Mouse (Mus musculus) midbrain, embryonic 14.5 days (tissue): ENCODE data around the gene Rapgef5. TPM values are rescaled to one million over a fixed set of nuclear protein-coding genes. Genes with fewer than 3 reads are reported as not detected.

ENCODE experiments used
- ATAC-seq: fragments of 200-750 bp; cut with Nextera tagmentation; 2 replicates; pipeline ENCODE4 v1.8.0; 2017; ENCODE audit warnings: moderate number of reproducible peaks, moderate library complexity; ENCODE audit not compliant: low FRiP score, low TSS enrichment
- DNase-seq: peaks from one replicate; pipeline ENCODE4 v3.0.0-alpha.2; 2015
- H3K27ac ChIP-seq: fragments of 300-500 bp; sonication (generic); replicated peaks from 2 replicates; pipeline ENCODE4 v1.5.1; 2014; ENCODE audit warnings: mild to moderate bottlenecking, low read depth, low read length, moderate library complexity
- H3K27me3 ChIP-seq: fragments of 300-500 bp; sonication (generic); 2 replicates; pipeline ENCODE4 v1.6.1; 2014; ENCODE audit warnings: low read length, control low read depth, mixed read lengths; ENCODE audit not compliant: control insufficient read depth, insufficient read depth
- H3K36me3 ChIP-seq: fragments of 300-500 bp; sonication (generic); 2 replicates; pipeline ENCODE4 v1.6.1; 2014; ENCODE audit warnings: low read length, control low read depth; ENCODE audit not compliant: control insufficient read depth, insufficient read depth
- H3K4me1 ChIP-seq: fragments of 300-500 bp; sonication (generic); 2 replicates; pipeline ENCODE4 v1.6.1; 2014; ENCODE audit warnings: mild to moderate bottlenecking, antibody characterized with exemption, low read length, control low read depth; ENCODE audit not compliant: control insufficient read depth, insufficient read depth
- H3K4me2 ChIP-seq: fragments of 300-500 bp; sonication (generic); 2 replicates; pipeline ENCODE4 v1.6.1; 2014; ENCODE audit warnings: mild to moderate bottlenecking, low read length, moderate library complexity
- H3K4me3 ChIP-seq: fragments of 300-500 bp; sonication (generic); replicated peaks from 2 replicates; pipeline ENCODE4 v1.5.1; 2014; ENCODE audit warnings: low read depth, low read length
- H3K9ac ChIP-seq: fragments of 300-500 bp; sonication (generic); replicated peaks from 2 replicates; pipeline ENCODE4 v1.6.1; 2014; ENCODE audit warnings: mild to moderate bottlenecking, low read length, moderate library complexity
- H3K9me3 ChIP-seq: fragments of 300-500 bp; sonication (generic); 2 replicates; pipeline ENCODE4 v1.6.1; 2016; ENCODE audit warnings: low read length, control low read depth, mixed read lengths; ENCODE audit not compliant: control insufficient read depth
- WGBS: fragments of 180-500 bp; shearing (Covaris S2); extraction: QIAGEN DNeasy Blood & Tissue Kit; methylation state at CpG from one replicate; pipeline ENCODE4 v1.1.7; 2014; 5-methylcytosine and 5-hydroxymethylcytosine counted together
- polyA plus RNA-seq: library from polyadenylated mRNA; unstranded; fragments of >200 nt; fragmentation: Nextera tagmentation; extraction: Ambion mirVana; gene quantifications from 2 replicates; pipeline ENCODE4 v1.2.1, GENCODE M21; 2014

Gene Rapgef5
- polyA plus RNA-seq, 1 experiment from 2014 or later: 50.8 TPM

DNA sequence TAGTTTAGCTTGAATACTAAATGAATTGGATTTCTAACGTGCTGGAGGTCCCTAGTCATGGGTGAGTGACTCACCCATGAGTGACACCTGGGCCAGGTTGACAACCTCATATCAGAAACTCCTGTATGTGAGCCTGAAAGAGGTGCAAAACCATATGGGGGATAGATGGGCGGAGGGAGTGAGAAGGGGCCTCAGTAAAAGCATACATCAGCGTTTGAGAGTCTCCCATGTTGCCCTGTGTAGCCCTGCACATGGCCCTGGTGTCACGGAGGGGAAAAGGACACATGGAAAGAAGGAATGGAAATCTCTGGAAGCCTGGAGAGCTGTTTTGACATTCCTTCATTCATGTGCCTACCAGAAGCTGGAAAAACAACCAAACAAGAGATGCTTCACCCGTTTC, 175.1 kb downstream of the Rapgef5 start:
- Histone ChIP-seq H3K36me3 (no peaks in the 10 kb centered on the region), H3K4me3 (peak overlapping the region; percentile 52), H3K9me3 (no peaks in the 10 kb centered on the region), H3K4me2 (peak overlapping the region; percentile 71), H3K9ac (peak overlapping the region; percentile 24; the same call in 1 of the 2 replicates), H3K27ac (no peak overlapping the region), H3K27me3 (no peaks in the 10 kb centered on the region), H3K4me1 (peaks cover 43% of the 10 kb centered on the region)
- 70% methylated on average over 5 of the region's 5 CpGs for WGBS
- ATAC-seq (no peak), DNase-seq (no peak)

DNA sequence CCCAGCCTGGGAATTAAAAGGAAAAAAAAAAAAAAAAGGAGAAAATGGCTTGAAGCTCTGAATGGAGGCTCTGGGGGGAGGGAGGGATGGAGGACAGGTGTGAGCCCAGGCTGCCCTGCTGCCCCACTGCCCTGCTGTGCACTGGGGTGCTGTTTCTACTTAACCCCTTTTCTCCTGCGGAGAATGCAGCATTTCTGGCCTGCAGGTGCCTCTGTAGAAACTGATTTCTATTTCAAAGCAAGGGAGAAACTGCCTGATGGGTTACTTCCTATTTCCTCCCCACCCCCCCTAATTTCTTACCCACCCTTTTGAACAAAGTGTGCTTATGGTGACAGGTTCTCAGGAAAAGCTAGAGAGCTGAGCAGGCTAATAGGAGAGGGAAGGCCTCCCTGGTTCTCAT, 176.5 kb downstream of the Rapgef5 start:
- WGBS: 36% methylated on average over 1 of the region's 1 CpGs
- ATAC-seq (no peak), DNase-seq (no peak)
- Histone ChIP-seq H3K4me3 (peak overlapping the region; percentile 16), H3K9me3 (no peaks in the 10 kb centered on the region), H3K4me2 (peak overlapping the region; percentile 71), H3K36me3 (no peaks in the 10 kb centered on the region), H3K4me1 (peaks cover 38% of the 10 kb centered on the region), H3K9ac (peak overlapping the region; percentile 34; the same call in 1 of the 2 replicates), H3K27me3 (no peaks in the 10 kb centered on the region), H3K27ac (no peak overlapping the region; the same call in 1 of the 2 replicates)

DNA sequence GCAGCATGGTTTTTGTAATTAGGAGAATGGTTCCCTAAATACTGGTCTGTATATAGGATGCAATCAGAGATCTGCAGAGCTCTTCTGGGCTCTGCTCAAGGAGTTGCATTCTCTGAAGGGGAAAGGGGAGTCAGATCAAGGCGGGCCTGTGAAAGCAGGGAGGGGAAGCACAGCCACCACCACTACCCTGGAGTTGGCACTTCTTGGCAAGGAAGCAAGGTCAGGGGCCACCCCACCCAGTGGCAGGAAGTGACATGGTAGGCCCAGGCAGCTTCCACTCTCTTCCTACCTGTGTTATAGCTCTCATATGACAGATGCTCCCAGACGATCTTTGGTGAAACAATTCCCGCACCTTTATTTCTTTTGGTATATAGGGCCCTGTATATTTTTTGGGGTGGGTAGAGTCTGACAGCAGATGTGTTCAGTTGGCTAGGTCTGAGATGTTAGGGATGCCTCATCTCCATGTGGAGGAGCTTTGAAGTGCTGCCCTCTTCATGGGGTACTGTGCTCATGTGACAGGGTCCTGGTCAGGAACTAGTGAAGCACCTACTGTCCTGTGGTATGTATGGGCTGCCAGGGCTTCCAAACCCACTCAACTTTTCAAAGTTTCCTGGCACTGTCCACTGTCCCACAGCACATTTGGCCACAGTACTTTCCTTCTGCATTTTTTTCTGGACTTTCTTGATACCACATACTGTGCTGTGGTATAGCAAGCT, 183.8 kb downstream of the Rapgef5 start:
- peaks cover 15% of the 10 kb centered on the region for H3K4me1 ChIP-seq
- no peaks in the 10 kb centered on the region for H3K27me3 ChIP-seq
- no peak overlapping the region for H3K4me3 ChIP-seq
- no peaks in the 10 kb centered on the region for H3K36me3 ChIP-seq
- ATAC-seq (no peak), DNase-seq (no peak)
- no peak overlapping the region for H3K9ac ChIP-seq
- no peaks in the 10 kb centered on the region for H3K9me3 ChIP-seq
- 87% methylated on average over 3 of the region's 3 CpGs for WGBS
- no peak overlapping the region for H3K4me2 ChIP-seq
- H3K27ac ChIP-seq: no peak overlapping the region; the same call in 1 of the 2 replicates

DNA sequence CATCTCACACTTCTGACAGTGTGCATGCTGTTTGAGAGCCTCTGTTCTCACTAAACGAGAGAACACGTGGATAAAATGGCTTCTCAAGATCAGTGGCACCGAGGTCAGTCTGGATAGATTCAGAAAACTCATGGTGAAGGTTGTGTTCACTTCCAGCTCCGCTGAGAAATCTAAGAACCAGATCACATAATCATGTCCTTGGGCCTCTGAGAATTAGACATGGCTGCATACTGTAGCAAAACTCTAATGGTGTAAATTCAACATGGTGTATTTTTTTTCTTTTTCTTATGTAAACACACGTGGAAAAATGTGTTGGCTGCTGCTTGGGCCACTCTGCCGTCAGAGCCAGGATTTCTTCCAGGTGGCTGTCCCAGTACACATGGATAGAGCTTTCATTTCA, 184.6 kb downstream of the Rapgef5 start:
- DNase-seq (no peak), ATAC-seq (no peak)
- Histone ChIP-seq H3K4me1 (peaks cover 15% of the 10 kb centered on the region), H3K27me3 (no peaks in the 10 kb centered on the region), H3K36me3 (no peaks in the 10 kb centered on the region), H3K9ac (no peak overlapping the region), H3K4me3 (no peak overlapping the region), H3K27ac (no peak overlapping the region), H3K4me2 (no peak overlapping the region), H3K9me3 (no peaks in the 10 kb centered on the region)
- WGBS: 80% methylated on average over 6 of the region's 6 CpGs

DNA sequence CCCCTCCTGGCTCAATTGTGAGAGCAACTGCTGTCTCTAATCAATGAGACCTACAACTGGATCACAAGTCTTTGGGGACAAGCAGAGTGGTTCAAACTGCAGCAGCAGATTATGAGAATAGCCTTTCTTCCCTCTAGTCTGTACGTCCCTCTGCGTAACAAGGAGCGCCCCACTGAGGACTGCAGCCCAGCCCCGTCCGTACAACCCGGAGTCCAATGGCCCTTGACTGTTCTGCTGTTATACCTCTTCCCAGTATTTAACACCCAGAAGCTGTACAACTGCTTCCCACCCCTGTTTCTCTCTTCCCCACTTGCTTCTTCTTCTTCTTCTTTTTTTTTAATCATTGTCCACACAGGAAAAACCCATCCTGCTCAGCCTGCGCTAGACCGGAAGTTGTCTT, 186.0 kb downstream of the Rapgef5 start:
- WGBS: 85% methylated on average over 8 of the region's 8 CpGs
- no peak overlapping the region for H3K9ac ChIP-seq
- H3K4me2 ChIP-seq: no peak overlapping the region

DNA sequence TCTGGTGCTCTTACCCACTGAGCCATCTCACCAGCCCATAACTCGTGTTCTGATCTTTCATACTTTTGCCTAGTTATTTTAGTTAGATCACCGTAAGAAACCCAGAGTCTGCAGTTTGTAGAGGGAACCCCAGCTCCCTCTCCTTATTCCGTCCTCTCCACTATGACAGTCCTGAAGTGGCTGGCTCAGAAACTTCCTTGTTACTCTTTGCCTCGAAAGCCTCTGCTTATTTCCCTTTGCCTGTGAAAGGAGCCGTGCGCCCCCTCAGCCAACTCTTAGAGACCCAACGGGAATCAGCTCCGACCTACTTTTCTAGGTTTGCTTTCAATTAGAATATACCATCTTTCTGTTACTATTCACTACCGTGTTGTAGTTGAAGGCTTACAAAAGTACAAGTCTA, 186.6 kb downstream of the Rapgef5 start:
- Histone ChIP-seq H3K36me3 (no peaks in the 10 kb centered on the region), H3K4me3 (no peak overlapping the region), H3K27ac (no peak overlapping the region), H3K4me1 (peaks cover 18% of the 10 kb centered on the region), H3K27me3 (no peaks in the 10 kb centered on the region), H3K4me2 (no peak overlapping the region), H3K9ac (no peak overlapping the region), H3K9me3 (no peaks in the 10 kb centered on the region)
- DNase-seq (no peak), ATAC-seq (no peak)
- 89% methylated on average over 9 of the region's 9 CpGs for WGBS

More for the DNA sequence above, 186.0 kb downstream of the Rapgef5 start:
- Histone ChIP-seq H3K4me3 (no peak overlapping the region), H3K27ac (no peak overlapping the region), H3K27me3 (no peaks in the 10 kb centered on the region), H3K4me1 (peaks cover 18% of the 10 kb centered on the region), H3K36me3 (no peaks in the 10 kb centered on the region), H3K9me3 (no peaks in the 10 kb centered on the region)
- ATAC-seq (no peak), DNase-seq (no peak)

DNA sequence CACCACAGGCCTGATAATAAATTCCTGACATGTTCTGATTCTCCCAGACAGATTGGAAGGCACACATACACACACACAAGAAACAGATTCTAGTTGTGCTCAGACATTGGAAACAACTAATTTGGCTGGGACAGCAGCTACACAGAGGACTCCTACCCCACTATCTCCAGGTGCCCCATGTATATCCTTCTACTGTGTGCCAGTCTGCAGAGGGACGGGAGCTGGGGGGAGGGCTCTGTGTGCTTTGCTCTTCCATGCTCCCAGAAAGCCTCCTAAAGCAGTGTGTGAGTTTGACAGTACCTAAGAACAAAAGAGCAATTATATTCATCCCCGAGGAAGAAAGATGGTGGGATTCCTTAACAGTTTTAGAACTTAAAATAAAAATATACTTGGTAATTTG, 187.1 kb downstream of the Rapgef5 start:
- Histone ChIP-seq H3K9me3 (no peaks in the 10 kb centered on the region), H3K27me3 (no peaks in the 10 kb centered on the region), H3K9ac (no peak overlapping the region), H3K36me3 (no peaks in the 10 kb centered on the region), H3K4me1 (peaks cover 18% of the 10 kb centered on the region), H3K4me3 (no peak overlapping the region), H3K4me2 (no peak overlapping the region), H3K27ac (no peak overlapping the region)
- no peak for ATAC-seq
- no peak for DNase-seq
- WGBS: 55% methylated on average over 2 of the region's 2 CpGs

DNA sequence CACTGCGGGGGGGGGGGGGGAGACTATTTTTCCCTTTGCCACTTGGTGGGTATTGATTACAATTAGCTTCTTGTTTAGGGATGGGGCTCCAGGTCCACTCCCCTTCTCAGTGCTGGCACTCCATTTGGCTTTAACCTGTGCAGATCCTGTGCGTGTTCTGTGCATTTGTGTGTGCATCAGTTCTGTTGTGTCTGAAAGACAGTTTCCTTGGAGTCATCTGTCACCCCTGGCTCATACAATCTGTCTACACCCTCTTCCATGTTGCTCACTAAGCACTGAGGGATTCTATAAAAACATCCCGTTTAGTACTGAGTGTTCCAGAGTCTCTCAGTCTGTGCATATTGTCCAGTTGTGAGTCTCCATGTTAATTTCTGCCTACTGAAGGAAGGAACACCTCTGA, 189.0 kb downstream of the Rapgef5 start:
- H3K27ac ChIP-seq: no peak overlapping the region

DNA sequence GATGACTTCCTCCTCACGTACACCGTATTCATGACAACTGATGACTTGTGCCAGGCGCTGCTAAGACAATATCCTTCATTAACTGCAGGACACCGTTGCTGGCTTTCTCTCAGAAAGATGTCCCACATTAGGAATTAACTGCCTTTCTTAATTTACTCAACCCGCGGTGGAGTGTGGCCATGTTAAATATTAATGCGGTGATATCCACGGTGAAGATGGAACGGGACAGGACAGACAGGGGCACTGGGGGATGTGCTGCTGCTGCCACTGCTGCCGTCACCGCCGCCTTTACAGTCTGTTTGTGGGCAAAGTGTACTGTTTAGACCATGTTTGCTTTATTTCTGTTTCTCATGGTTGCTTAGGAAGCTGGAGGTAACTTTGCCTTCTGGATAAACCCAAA, 193.0 kb downstream of the Rapgef5 start:
- Histone ChIP-seq H3K27me3 (no peaks in the 10 kb centered on the region), H3K36me3 (no peaks in the 10 kb centered on the region), H3K4me1 (peaks cover 14% of the 10 kb centered on the region; the same call in 1 of the 2 replicates), H3K9me3 (no peaks in the 10 kb centered on the region), H3K27ac (peak overlapping the region; percentile 33), H3K9ac (no peak overlapping the region), H3K4me2 (peak overlapping the region; percentile 20; the same call in 1 of the 2 replicates), H3K4me3 (no peak overlapping the region)
- ATAC-seq (no peak), DNase-seq (peak; percentile 46)
- 37% methylated on average over 12 of the region's 12 CpGs for WGBS

More for the DNA sequence above, 189.0 kb downstream of the Rapgef5 start:
- Histone ChIP-seq H3K4me3 (no peak overlapping the region), H3K9ac (no peak overlapping the region), H3K36me3 (no peaks in the 10 kb centered on the region), H3K9me3 (no peaks in the 10 kb centered on the region), H3K27me3 (no peaks in the 10 kb centered on the region), H3K4me1 (peaks cover 6% of the 10 kb centered on the region; the same call in 1 of the 2 replicates), H3K4me2 (no peak overlapping the region)
- no peak for ATAC-seq
- 91% methylated on average over 3 of the region's 3 CpGs for WGBS
- no peak for DNase-seq
